Mouse (Mus musculus) kidney, adult 2 months (tissue): ENCODE measurements around the gene Ly6g6e.

Experiments used
- CTCF ChIP-seq: fragments of 200-500 bp; conservative IDR thresholded peaks from 2 replicates; pipeline ENCODE4 v1.5.1; 2011; ENCODE audit warnings: low read depth, mild to moderate bottlenecking, control low read depth, low read length, moderate library complexity, mixed read lengths; ENCODE audit not compliant: insufficient read depth, insufficient read length
- POLR2A ChIP-seq: fragments of 200-500 bp; IDR thresholded peaks from one replicate; pipeline ENCODE4 v1.6.1; 2011; ENCODE audit warnings: low read depth, low read length, control low read depth

DNA sequence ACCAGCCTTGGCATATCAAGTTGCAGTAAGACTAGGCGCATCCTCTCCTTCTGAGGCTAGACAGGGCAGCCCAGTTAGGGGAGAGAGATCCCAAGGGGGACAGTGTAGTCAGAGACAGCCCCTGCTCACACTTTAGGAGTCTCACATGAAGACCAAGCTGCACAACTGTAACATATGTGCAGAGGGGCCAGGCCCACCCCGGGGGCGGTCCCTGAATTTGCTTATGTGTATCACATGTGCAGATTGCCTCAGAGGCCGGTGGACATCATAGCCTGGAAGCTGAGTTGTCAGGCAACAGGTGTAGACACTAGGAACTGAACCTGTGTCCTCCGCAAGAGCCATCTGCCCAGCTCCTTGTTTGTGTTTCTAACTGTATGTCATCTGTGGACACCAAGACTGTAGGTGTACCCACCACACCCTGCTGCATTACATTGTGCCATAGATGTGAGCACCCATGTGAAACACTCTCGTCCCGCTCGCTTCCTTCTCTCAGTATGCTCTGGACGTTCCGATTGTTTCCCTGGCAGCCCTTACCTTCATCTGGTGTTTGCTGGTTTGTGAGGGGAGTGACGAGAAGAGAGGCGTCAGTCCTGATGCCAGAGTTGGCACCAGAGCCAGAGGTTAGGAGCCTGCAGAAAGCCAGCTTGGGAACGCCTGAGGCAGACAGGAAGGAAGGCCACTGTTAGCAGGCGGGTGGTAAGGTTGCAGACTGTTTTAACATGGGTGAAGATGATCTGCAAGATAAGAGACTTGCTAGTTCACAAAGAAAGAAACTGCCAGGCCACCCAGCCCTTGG, 15.9 kb downstream of the Ly6g6e start:
- no peak for TF ChIP-seq CTCF
- TF ChIP-seq POLR2A = no peak
